Mouse (Mus musculus): ENCODE results near the gene Wnt3.

DNA sequence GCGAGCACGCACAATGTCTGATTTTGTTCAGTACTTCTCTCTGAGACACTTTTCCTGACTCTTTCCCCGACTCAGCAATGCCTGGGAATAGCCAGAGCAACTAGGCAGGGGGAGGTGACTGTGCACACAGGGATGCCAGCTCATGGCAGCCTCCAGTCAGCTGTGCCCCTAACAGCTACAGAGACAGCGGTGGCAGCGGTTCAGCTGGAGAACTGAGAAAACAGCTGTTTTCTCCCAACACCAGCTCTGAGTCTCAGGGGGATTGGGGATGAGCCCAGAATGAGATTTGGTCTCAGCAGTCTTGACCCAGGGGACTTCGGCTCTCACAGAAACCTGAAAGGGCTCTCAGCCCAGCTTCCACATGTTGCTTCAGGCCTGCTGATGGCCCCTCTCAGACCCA lies 9.3 kb upstream of the Wnt3 start:
- TF ChIP-seq POLR2A (IDR thresholded peaks at IDR 0.05; ENCODE audit: extremely low read depth, insufficient read depth, low read length): no peak
- no peak for TF ChIP-seq CTCF (IDR thresholded peaks at IDR 0.05; ENCODE audit: extremely low read depth, insufficient read depth, low read length)

All from cortical plate, adult 2 months (tissue).